Mouse (Mus musculus) bone marrow, adult 2 months (tissue): Measurements from ENCODE around the gene Wars.

Experiments
- CTCF ChIP-seq: fragments of 200-500 bp; IDR thresholded peaks from 2 replicates; pipeline ENCODE4 v1.5.1; 2011; ENCODE audit warnings: low read length, control low read depth; ENCODE audit not compliant: control insufficient read depth, insufficient read depth
- POLR2A ChIP-seq: fragments of 200-500 bp; IDR thresholded peaks from 2 replicates; pipeline ENCODE4 v1.6.1; 2011; ENCODE audit warnings: low read depth, mild to moderate bottlenecking, control low read depth, low read length, borderline replicate concordance; ENCODE audit not compliant: control insufficient read depth

DNA sequence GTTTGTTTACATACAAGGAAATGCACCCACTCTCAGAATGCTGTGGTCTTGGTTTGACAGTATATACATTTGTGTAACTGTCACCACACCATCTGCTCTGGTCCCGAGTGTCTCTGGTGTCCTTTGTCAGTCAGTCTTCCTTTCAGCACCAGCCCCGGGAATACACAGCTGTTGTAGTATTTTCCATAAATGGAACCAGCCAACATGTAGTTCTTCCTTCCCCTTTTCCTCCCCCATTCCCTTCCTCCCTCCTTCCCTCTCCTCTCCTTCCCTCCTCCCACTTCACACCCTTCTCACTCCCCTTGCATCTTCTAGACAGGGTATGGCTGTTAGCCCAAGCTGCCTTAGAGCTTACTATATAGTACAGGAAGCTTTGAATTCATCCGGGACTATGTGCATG lies 35.5 kb upstream of the Wars start:
- TF ChIP-seq POLR2A: no peak
- no peak for TF ChIP-seq CTCF
